Mouse (Mus musculus): ENCODE data around the gene Adamts5. TPM values are rescaled to one million over a fixed set of nuclear protein-coding genes. Genes with fewer than 3 reads are reported as not detected.

Adamts5 gene
- polyA plus RNA-seq (2012; rRNA removed), result 0.54 and 0.55 TPM in 2 replicates

GRCm38 (mm10) chr16:85901581-85901910 lies at the start of gene Adamts5:
Gene Adamts5 (minus strand): TSS chr16:85901828.
- WGBS, result 13% methylated on average over 13 of the region's 13 CpGs
- H3K27me3 ChIP-seq (ENCODE audit: control insufficient read depth, insufficient read depth, low read length), result no peaks in the 10 kb centered on the region; the same call in 1 of the 2 replicates

DNA sequence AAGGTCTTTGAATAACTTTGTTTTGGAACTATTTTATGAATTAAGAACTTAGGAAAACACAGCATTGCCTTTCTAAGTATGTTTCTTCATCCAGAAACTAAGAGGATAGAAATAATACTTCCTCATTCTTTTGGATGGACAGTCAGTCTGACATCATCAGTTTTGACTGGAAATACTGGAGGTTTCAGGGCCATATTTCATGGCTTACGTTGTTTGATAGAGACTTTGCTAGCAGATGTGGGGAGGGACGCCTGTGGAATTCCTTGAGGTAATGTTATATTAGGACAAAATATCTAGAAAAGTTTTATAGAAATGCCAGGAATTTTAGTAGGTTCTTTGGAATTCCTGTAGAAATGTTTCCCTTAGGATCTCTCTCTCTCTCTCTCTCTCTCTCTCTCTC lies 48.7 kb upstream of the Adamts5 start:
- no peaks in the 10 kb centered on the region for H3K27me3 ChIP-seq (ENCODE audit: control insufficient read depth, insufficient read depth, low read length)
- H3K27ac ChIP-seq (ENCODE audit: control insufficient read depth, insufficient read depth, low read length), result no peak overlapping the region
- WGBS, result 80% methylated on average over 2 of the region's 2 CpGs
- DNase-seq, result no peak
- TF ChIP-seq POLR2A (IDR thresholded peaks at IDR 0.05; ENCODE audit: control insufficient read depth, extremely low read depth, insufficient read depth, low read length, poor library complexity) (no peak), CTCF (IDR thresholded peaks at IDR 0.05; ENCODE audit: borderline replicate concordance, control insufficient read depth, extremely low read depth, insufficient read depth, low read length, poor library complexity) (no peak)
- no peaks in the 10 kb centered on the region for H3K36me3 ChIP-seq (ENCODE audit: control insufficient read depth, insufficient read depth, low read length)
- H3K4me3 ChIP-seq (ENCODE audit: control insufficient read depth, insufficient read depth, low read length), result no peak overlapping the region
- H3K4me1 ChIP-seq (replicated peaks; ENCODE audit: control insufficient read depth, insufficient read depth, low read length), result no peaks in the 10 kb centered on the region

More at GRCm38 (mm10) chr16:85901581-85901910, at the start of gene Adamts5:
- Histone ChIP-seq H3K4me1 (replicated peaks; ENCODE audit: control insufficient read depth, insufficient read depth, low read length) (no peaks in the 10 kb centered on the region), H3K36me3 (ENCODE audit: control insufficient read depth, insufficient read depth, low read length) (no peaks in the 10 kb centered on the region), H3K27ac (ENCODE audit: control insufficient read depth, insufficient read depth, low read length) (no peak within 1 kb of the TSS), H3K4me3 (ENCODE audit: control insufficient read depth, insufficient read depth, low read length) (no peak within 1 kb of the TSS)
- TF ChIP-seq POLR2A (IDR thresholded peaks at IDR 0.05; ENCODE audit: control insufficient read depth, extremely low read depth, insufficient read depth, low read length, poor library complexity) (no peak), CTCF (IDR thresholded peaks at IDR 0.05; ENCODE audit: borderline replicate concordance, control insufficient read depth, extremely low read depth, insufficient read depth, low read length, poor library complexity) (no peak)
- no peak for DNase-seq

DNA sequence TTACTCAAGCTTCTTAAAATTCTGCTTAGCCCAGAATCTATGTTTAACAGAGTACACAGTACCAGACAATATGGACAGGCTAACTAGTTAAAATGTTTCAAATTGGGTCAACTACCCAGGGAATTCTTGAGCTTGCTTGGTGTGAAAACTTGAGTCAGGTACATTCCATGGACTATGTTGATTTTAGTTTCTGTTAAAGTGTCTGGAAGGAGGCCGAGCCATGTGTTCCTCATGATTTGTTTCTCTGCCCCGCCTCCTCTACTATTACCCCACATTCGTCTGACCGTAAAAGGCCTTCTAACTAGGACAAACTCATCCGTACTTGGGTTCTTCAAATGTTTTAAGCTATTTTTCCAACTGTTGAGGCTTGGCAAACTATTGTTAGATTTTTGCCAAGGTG lies 24.4 kb upstream of the Adamts5 start:
- Histone ChIP-seq H3K4me1 (replicated peaks; ENCODE audit: control insufficient read depth, insufficient read depth, low read length) (no peaks in the 10 kb centered on the region), H3K27ac (ENCODE audit: control insufficient read depth, insufficient read depth, low read length) (no peak overlapping the region)
- DNase-seq, result no peak

GRCm38 (mm10) chr16:85922454-85922853 lies 20.8 kb upstream of the Adamts5 start:
- no peaks in the 10 kb centered on the region for H3K27me3 ChIP-seq (ENCODE audit: control insufficient read depth, insufficient read depth, low read length)
- WGBS, result 85% methylated on average over 1 of the region's 1 CpGs
- TF ChIP-seq CTCF (IDR thresholded peaks at IDR 0.05; ENCODE audit: borderline replicate concordance, control insufficient read depth, extremely low read depth, insufficient read depth, low read length, poor library complexity) (no peak), POLR2A (IDR thresholded peaks at IDR 0.05; ENCODE audit: control insufficient read depth, extremely low read depth, insufficient read depth, low read length, poor library complexity) (no peak)
- H3K36me3 ChIP-seq (ENCODE audit: control insufficient read depth, insufficient read depth, low read length), result no peaks in the 10 kb centered on the region
- no peak overlapping the region for H3K4me3 ChIP-seq (ENCODE audit: control insufficient read depth, insufficient read depth, low read length)
- H3K27ac ChIP-seq (ENCODE audit: control insufficient read depth, insufficient read depth, low read length), result no peak overlapping the region
- H3K4me1 ChIP-seq (replicated peaks; ENCODE audit: control insufficient read depth, insufficient read depth, low read length), result no peaks in the 10 kb centered on the region
- DNase-seq, result no peak

More for the DNA sequence above, 24.4 kb upstream of the Adamts5 start:
- Histone ChIP-seq H3K4me3 (ENCODE audit: control insufficient read depth, insufficient read depth, low read length) (no peak overlapping the region), H3K36me3 (ENCODE audit: control insufficient read depth, insufficient read depth, low read length) (no peaks in the 10 kb centered on the region), H3K27me3 (ENCODE audit: control insufficient read depth, insufficient read depth, low read length) (no peaks in the 10 kb centered on the region)
- WGBS, result 92% methylated on average over 5 of the region's 5 CpGs
- no peak for TF ChIP-seq POLR2A (IDR thresholded peaks at IDR 0.05; ENCODE audit: control insufficient read depth, extremely low read depth, insufficient read depth, low read length, poor library complexity)
- TF ChIP-seq CTCF (IDR thresholded peaks at IDR 0.05; ENCODE audit: borderline replicate concordance, control insufficient read depth, extremely low read depth, insufficient read depth, low read length, poor library complexity), result no peak

GRCm38 (mm10) chr16:85920122-85920521 lies 18.5 kb upstream of the Adamts5 start:
- H3K4me3 ChIP-seq (ENCODE audit: control insufficient read depth, insufficient read depth, low read length), result no peak overlapping the region
- no peaks in the 10 kb centered on the region for H3K36me3 ChIP-seq (ENCODE audit: control insufficient read depth, insufficient read depth, low read length)
- H3K27me3 ChIP-seq (ENCODE audit: control insufficient read depth, insufficient read depth, low read length), result no peaks in the 10 kb centered on the region
- WGBS, result 74% methylated on average over 4 of the region's 4 CpGs
- H3K27ac ChIP-seq (ENCODE audit: control insufficient read depth, insufficient read depth, low read length), result no peak overlapping the region
- TF ChIP-seq CTCF (IDR thresholded peaks at IDR 0.05; ENCODE audit: borderline replicate concordance, control insufficient read depth, extremely low read depth, insufficient read depth, low read length, poor library complexity) (no peak), POLR2A (IDR thresholded peaks at IDR 0.05; ENCODE audit: control insufficient read depth, extremely low read depth, insufficient read depth, low read length, poor library complexity) (no peak)
- no peaks in the 10 kb centered on the region for H3K4me1 ChIP-seq (replicated peaks; ENCODE audit: control insufficient read depth, insufficient read depth, low read length)
- no peak for DNase-seq

- WGBS, result 5% methylated on average over 51 of the region's 51 CpGs
- no peak for DNase-seq
- Histone ChIP-seq H3K27me3 (ENCODE audit: control insufficient read depth, insufficient read depth, low read length) (no peaks in the 10 kb centered on the region; the same call in 1 of the 2 replicates), H3K27ac (ENCODE audit: control insufficient read depth, insufficient read depth, low read length) (no peak overlapping the region), H3K4me3 (ENCODE audit: control insufficient read depth, insufficient read depth, low read length) (no peak overlapping the region), H3K4me1 (replicated peaks; ENCODE audit: control insufficient read depth, insufficient read depth, low read length) (no peaks in the 10 kb centered on the region), H3K36me3 (ENCODE audit: control insufficient read depth, insufficient read depth, low read length) (no peaks in the 10 kb centered on the region)
- TF ChIP-seq POLR2A (IDR thresholded peaks at IDR 0.05; ENCODE audit: control insufficient read depth, extremely low read depth, insufficient read depth, low read length, poor library complexity) (no peak), CTCF (IDR thresholded peaks at IDR 0.05; ENCODE audit: borderline replicate concordance, control insufficient read depth, extremely low read depth, insufficient read depth, low read length, poor library complexity) (no peak)
These were observed 687 bp downstream of the Adamts5 start for GRCm38 (mm10) chr16:85900702-85901580.
